Mouse (Mus musculus): ENCODE results near the gene Pir.

Pir gene

DNA sequence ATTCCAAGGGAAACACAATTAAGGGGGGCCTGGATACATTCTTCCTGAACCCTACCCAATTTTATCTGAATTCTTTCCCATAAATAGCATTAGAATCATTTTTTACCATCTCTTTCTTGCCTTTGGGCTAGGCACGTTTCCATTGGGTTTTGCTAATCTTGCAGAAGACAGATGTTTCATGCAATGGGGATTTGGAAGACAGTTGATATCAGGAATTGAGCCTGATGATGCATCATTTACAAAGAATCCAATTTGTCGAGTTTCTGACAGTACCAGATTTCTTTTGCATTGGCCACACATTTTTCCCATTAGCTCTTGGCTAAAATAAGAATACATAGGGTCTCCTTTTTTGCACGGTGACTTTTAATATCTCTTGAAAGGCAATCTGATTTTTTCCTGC, 61.6 kb downstream of the Pir start:
- intact Hi-C loops (cut with DNase I): no loop called here

- intact Hi-C loops (cut with DNase I): no loop called here
Observed at GRCm38 (mm10) chrX:164338591-164338990, 69.4 kb downstream of the Pir start.

GRCm38 (mm10) chrX:164345359-164345938, 76.3 kb downstream of the Pir start:
- intact Hi-C loops (cut with DNase I): no loop called here

GRCm38 (mm10) chrX:164348937-164349336, 79.8 kb downstream of the Pir start:
- intact Hi-C loops (cut with DNase I): no loop called here

GRCm38 (mm10) chrX:164365153-164365865, 96.1 kb downstream of the Pir start:
- intact Hi-C loops (cut with DNase I): no loop called here

- intact Hi-C loops (cut with DNase I): loop anchor here (10.0 kb wide), 1 partner anchor 66 kb away; no protein-coding TSS in a partner anchor
Observed at GRCm38 (mm10) chrX:164370576-164370975, 101.4 kb downstream of the Pir start.

DNA sequence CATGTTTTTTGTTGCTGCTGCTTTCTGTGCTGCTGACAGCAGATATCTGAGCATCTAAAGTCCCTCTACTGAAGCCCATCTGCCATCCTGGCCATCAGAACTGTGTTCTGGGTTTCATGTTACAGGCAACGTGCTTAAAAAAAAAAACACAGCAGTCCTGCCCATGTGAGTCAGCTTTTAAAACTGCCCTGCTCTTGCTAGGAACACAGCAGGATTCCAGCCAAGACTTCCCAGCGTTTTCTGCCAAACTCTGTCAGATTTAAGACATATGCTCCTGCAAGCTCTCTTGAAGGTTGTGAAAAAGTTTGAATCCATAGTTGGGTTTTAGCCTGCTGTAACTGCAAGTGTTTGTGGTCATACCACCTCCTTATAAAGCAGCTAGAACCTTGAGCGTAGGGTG, 103.9 kb downstream of the Pir start, which contains the start of gene Vegfd:
Gene Vegfd (plus strand): TSS at position 298 of the 400 bp plus-strand sequence.
- intact Hi-C loops (cut with DNase I): loop anchor here (10.0 kb wide), 1 partner anchor 68 kb away; no protein-coding TSS in a partner anchor

GRCm38 (mm10) chrX:164374586-164374985, 105.4 kb downstream of the Pir start:
- intact Hi-C loops (cut with DNase I): loop anchor here (10.0 kb wide), 1 partner anchor 70 kb away; no protein-coding TSS in a partner anchor

DNA sequence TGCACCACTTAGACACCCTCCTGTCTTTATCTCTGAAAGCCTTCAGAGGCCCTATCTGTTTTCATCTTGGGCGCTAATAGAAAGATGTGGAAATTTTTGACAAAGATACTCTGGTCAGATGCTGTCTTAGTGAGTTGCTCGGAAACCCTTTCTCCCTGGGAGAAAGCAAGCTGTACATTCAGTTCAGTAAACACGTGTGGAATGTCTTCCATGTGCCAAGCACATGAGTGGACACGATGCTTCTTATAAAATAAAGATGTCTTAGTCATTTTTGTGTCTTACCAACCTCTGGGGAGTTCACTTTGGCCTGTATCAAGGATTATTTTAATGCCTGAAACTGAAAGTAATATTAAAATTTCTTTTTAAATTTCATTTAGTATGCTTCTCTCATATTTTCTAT, 110.5 kb downstream of the Pir start:
- intact Hi-C loops (cut with DNase I): loop anchor here (5.0 to 10.0 kb wide), 2 partner anchors 68 to 75 kb away; no protein-coding TSS in a partner anchor

- intact Hi-C loops (cut with DNase I): loop anchor here (5.0 kb wide), 1 partner anchor 65 kb away; no protein-coding TSS in a partner anchor
Observed at GRCm38 (mm10) chrX:164381618-164382408, 112.6 kb downstream of the Pir start.

- intact Hi-C loops (cut with DNase I): no loop called here
Observed at GRCm38 (mm10) chrX:164394091-164394490, 124.9 kb downstream of the Pir start.

DNA sequence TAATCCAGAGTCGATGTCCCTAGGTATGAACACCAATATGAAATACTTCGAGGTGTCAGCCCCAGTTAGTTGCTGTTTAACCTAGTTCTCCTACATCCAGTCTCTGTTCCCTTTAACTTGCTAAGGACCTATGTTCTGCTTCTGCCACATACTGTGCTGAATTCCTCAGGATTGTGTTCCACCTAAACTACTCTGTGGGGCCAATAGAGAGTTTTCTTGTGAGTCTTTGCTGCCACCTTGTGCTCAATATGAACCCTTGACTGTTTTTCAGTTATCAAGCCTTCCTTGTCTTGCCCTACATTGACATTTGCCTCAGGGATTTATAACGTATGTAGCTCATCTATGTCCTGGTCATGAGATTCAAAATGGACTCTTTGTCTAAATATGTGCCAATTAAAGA, 129.3 kb downstream of the Pir start:
- intact Hi-C loops (cut with DNase I): loop anchor here (5.0 kb wide), 2 partner anchors 111 to 216 kb away; no protein-coding TSS in a partner anchor

DNA sequence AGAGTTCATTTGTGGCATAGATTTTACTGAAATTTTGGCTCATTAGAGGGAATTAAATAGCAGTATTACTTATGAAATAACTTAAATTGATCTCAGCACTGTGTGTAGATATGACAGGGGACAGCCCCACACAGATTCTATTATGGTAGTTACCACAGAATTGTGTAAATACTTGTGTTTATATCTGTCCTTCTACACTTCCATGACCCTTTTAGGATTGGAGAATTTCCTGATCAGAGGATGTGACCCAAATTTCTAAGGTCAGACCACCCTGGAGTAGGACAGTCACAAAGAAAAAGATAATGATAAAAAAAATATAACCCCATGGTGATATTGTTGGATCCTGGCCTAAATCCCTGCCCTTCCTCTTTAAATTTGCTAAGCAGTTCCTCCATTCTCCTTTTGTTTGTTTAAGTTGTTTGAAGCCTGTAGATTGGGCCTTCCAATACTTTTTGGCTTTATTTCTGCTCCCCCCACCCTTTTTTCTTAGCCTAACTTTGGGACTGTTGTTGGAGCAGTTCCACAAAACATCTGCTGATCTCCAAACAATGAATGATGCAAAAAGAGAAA, 136.0 kb downstream of the Pir start:
- intact Hi-C loops (cut with DNase I): no loop called here

DNA sequence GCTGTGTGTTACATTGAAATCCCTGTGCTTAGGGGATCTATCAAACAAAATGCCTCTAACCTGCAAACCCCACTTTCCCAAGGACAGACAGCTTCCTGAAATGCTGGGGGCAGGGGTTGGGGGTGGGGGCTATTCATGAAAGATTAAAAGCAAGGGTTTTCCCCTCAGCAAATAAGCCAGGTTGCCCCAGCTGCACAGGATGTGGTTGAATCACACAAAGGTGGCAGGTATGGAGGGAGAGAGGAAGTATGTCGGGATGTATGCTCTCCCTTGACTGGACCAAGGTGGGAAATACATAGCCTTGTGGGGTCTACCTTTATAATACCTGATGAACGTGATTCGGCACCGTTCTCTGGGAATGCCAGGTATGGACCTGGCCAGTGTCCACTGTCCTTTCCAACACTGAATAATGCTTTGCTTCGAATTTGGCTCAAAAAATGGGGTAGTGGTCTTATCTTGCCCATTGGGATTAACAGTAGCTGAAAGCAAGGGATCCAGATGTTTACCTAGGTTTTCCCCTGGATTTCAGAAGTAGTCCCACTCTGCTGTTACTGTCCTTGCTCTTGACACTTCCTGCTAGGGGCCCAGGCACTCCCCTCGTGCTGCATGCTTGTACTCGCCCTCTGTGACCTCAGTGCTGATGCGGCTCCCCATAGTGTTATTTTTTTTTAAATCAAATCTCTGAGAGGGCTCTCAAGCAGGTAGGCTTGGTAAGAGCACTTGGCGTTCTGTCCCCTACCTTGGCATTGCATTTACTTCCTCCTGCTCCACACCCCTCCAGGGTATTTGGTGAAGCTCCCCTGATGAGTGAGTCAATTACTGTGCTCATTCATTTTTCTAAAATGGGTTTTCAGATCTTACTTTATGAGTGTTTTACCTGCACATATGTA, 137.2 kb downstream of the Pir start:
- intact Hi-C loops (cut with DNase I): no loop called here

DNA sequence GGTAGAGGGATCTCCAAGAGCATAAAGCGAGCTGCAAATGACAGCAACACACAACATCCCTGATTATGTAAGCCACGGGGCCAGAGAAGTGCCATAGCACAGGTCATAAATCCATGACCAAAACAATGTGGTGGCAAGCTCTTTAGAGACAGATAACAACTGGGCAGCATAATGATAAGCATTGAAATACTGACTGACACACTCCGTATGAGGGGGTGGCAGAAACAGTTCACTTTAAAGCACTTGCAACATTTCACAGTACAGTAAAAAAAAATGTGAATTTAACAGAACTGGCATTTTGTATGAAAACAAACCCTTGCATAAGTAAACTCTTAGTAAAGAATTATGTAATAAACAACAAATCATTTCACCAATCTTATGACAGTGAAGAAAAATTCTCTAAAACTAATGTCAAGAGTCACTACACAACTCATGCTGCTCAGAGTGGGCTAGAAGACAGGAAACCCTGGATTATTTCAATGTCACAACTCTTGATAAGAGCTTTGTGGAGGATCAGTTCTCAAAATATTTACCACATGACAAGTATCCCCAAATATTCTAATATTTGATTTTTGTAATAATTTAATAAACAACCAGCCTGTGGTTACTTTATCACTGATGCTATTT, 139.2 kb downstream of the Pir start:
- intact Hi-C loops (cut with DNase I): no loop called here

DNA sequence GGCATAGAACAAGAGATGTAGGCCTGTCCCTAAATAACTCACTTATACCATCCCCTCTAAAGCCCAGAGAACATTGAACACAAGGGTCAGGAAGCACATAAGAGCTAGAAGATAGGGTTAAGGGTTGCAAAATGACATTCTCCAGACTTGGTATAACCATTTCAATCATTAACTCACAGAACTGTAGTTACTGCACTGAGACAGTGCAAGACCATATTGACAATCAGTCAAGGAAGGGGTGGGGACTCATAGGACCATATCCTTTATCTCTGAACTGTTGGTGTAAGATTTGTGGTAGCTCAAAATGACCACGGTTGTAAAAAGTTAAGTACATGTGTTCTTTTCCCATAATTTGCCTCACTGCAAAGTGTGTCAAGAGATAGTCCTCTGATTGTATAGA, 141.4 kb downstream of the Pir start:
- intact Hi-C loops (cut with DNase I): no loop called here

GRCm38 (mm10) chrX:164416803-164417202, 147.6 kb downstream of the Pir start:
- intact Hi-C loops (cut with DNase I): no loop called here

- intact Hi-C loops (cut with DNase I): no loop called here
Observed at GRCm38 (mm10) chrX:164418008-164418407, 148.8 kb downstream of the Pir start.

DNA sequence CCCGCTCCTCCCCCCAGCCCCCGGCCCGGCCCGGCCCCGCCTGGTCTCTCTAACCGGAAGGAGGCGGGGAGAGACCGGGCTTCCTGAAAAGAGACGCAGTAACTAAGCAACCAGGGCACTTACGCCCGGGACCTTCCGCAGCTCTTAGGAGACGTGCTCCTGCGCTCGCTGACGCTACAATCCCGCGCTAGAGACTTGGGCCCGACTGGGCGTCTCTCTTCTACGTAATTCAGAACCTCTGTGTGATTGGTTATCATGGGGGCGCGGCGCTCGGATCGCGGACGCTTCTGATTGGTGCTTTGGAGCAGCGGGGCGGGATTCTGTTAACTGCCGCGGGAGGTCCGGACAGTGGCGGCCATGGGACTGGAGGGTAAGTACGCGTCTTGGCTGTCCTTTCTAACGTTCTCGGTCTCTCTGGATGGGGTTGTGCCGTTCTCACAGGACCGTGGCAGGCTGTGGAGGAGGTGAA, 150.3 kb downstream of the Pir start, which contains the start of gene Piga:
Gene Piga (plus strand): TSS at position 317 of the 469 bp plus-strand sequence.
- intact Hi-C loops (cut with DNase I): no loop called here

DNA sequence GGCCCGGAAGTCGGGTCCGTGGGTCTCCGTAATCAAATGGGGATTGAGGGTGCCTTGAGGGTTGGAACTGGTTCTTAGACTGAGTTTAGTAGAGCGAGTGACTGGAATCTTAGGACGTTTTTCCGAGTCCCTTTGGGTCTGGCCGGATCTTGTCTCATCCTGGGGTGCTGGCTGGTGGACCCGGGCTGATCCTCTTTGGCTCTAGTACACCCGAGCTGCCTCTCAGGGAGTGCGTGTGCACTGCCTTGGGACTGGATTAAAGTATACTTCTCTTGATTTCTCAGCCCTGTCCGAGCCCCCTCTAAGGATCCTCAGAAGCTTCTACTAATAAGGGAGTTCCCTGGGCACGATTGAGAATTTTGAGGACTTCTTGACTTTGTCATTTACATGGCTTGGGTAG, 150.8 kb downstream of the Pir start:
- intact Hi-C loops (cut with DNase I): no loop called here
